8 mouse cellular contexts compared by ENCODE assay signal in genomic region chr7:141265739-141266561, GRCm38 (mm10). TPM values are rescaled to one million over a fixed set of nuclear protein-coding genes. Genes with fewer than 3 reads are reported as not detected.
DNase-seq lines count a peak whose midpoint lies in the region; ATAC-seq and TF ChIP-seq lines count a peak whose summit lies in the region.

Gene Irf7, minus strand, starts transcription at chr7:141266481.

- H3K27me3 ChIP-seq in embryonic facial prominence, embryonic 11.5 days (ENCODE audit: control insufficient read depth, insufficient read depth, low read length), result no peaks in the 10 kb centered on the region
- H3K27me3 ChIP-seq in heart, embryonic 10.5 days (ENCODE audit: insufficient read depth, poor library complexity, severe bottlenecking), result peaks cover 9% of the 10 kb centered on the region; the same call in 1 of the 2 replicates

- peaks cover 21% of the 10 kb centered on the region for H3K36me3 ChIP-seq in embryonic facial prominence, embryonic 11.5 days (replicated peaks; ENCODE audit: control insufficient read depth, insufficient read depth, low read depth, low read length)
- peaks cover 35% of the 10 kb centered on the region for H3K36me3 ChIP-seq in heart, embryonic 10.5 days

- H3K9me3 ChIP-seq in embryonic facial prominence, embryonic 11.5 days (replicated peaks; ENCODE audit: control insufficient read depth, low read length), result no peaks in the 10 kb centered on the region
- no peaks in the 10 kb centered on the region for H3K9me3 ChIP-seq in heart, embryonic 10.5 days

- no peaks in the 10 kb centered on the region for H3K4me1 ChIP-seq in embryonic facial prominence, embryonic 11.5 days (ENCODE audit: control insufficient read depth, insufficient read depth, low read length)
- peaks cover 20% of the 10 kb centered on the region for H3K4me1 ChIP-seq in heart, embryonic 10.5 days

- WGBS in embryonic facial prominence, embryonic 11.5 days, result 16% methylated on average over 25 of the region's 25 CpGs
- 13% methylated on average over 25 of the region's 25 CpGs for WGBS in heart, embryonic 10.5 days

- TF ChIP-seq CTCF in left cerebral cortex, adult 2 months (IDR thresholded peaks at IDR 0.05), result no peak

- peak within 1 kb of the TSS; percentile 50 for H3K4me2 ChIP-seq in embryonic facial prominence, embryonic 11.5 days (ENCODE audit: low read depth, low read length)

- 0 out of 2 replicates have a peak, but pooled peaks have one; percentile 49 for ATAC-seq in embryonic facial prominence, embryonic 11.5 days (replicated peaks; ENCODE audit: insufficient number of reproducible peaks, low FRiP score, low TSS enrichment, low read depth)

- intact Hi-C loops in left cerebral cortex, adult 2 months (cut with DNase I), result loop anchor here (5.0 kb wide), 1 partner anchor 96 kb away; no protein-coding TSS in a partner anchor
- intact Hi-C loops in left cerebral cortex, postnatal 4 days (cut with DNase I), result loop anchor here (10.0 kb wide), 1 partner anchor 99 kb away; no protein-coding TSS in a partner anchor

- H3K4me3 ChIP-seq in left cerebral cortex, adult 2 months, result peak within 1 kb of the TSS; percentile 57
- H3K4me3 ChIP-seq in embryonic facial prominence, embryonic 11.5 days (ENCODE audit: low read depth, low read length), result peak within 1 kb of the TSS; percentile 24; the same call in 1 of the 2 replicates
- H3K4me3 ChIP-seq in heart, embryonic 10.5 days, result peak within 1 kb of the TSS; percentile 66

- peak within 1 kb of the TSS; percentile 41 for H3K9ac ChIP-seq in embryonic facial prominence, embryonic 11.5 days (replicated peaks; ENCODE audit: low read length)

- H3K27ac ChIP-seq in left cerebral cortex, adult 2 months, result no peak within 1 kb of the TSS
- no peak within 1 kb of the TSS for H3K27ac ChIP-seq in embryonic facial prominence, embryonic 11.5 days (replicated peaks; ENCODE audit: low read depth, low read length)
- H3K27ac ChIP-seq in heart, embryonic 10.5 days, result peak within 1 kb of the TSS; percentile 4; the same call in 1 of the 2 replicates

- DNase-seq in left cerebral cortex, adult 2 months (ENCODE audit: extremely low spot score in 1 of 2, low spot score in 2 of 2), result peak in 1 of 2 experiments; percentile 26
- DNase-seq in left cerebral cortex, postnatal 4 days, result no peak
- peak; percentile 26 for DNase-seq in embryonic facial prominence, embryonic 11.5 days (ENCODE audit: low spot score)
- DNase-seq in heart, embryonic 10.5 days (ENCODE audit: low spot score), result peak; percentile 82
- DNase-seq in kidney, adult 9 months, result peak; percentile 78
- DNase-seq in lung, postnatal 10 days, result peak; percentile 82
- DNase-seq in ovary, adult 18-20 months (ENCODE audit: low spot score), result peak; percentile 31
- peak; percentile 54 for DNase-seq in urinary bladder, postnatal 25 days (ENCODE audit: low spot score)

RNA-seq across cellular contexts. Expression of gene Irf7, which starts in this region (rescaled TPM):
- total RNA-seq in left cerebral cortex, adult 2 months (2021), result 1 to 10 TPM in 1 of 2 experiments, under 1 TPM in 1; 0.59 to 1.2 TPM
- total RNA-seq in left cerebral cortex, postnatal 4 days (2021), result 1 to 10 TPM in 1 of 2 experiments, under 1 TPM in 1; 0.28 to 1.1 TPM
- 0.46 and 0.66 TPM in 2 replicates for polyA plus RNA-seq in embryonic facial prominence, embryonic 11.5 days (2014; fragmentation: Nextera tagmentation; extraction: Ambion mirVana)
- polyA plus RNA-seq in heart, embryonic 10.5 days (2016; fragmentation: Nextera tagmentation; extraction: Ambion mirVana), result 0.39 and 0.60 TPM in 2 replicates

Comparison
In these comparisons a context has a peak if more than half of its experiments do, and no peak if none do; other contexts are left out.
1. Peak in DNase-seq, ATAC-seq, H3K4me3 ChIP-seq, H3K9ac ChIP-seq and H3K4me2 ChIP-seq in embryonic facial prominence, embryonic 11.5 days; RNA of the gene not detected or under 1 TPM.
2. Peak in DNase-seq, H3K4me3 ChIP-seq and H3K27ac ChIP-seq in heart, embryonic 10.5 days; RNA of the gene not detected or under 1 TPM.